Comparison of ENCODE assay signal across 8 mouse cellular contexts in genomic region chr8:53663946-53664345, GRCm38 (mm10). TPM values are rescaled to one million over a fixed set of nuclear protein-coding genes. Genes with fewer than 3 reads are reported as not detected.
DNase-seq lines count a peak whose midpoint lies in the region; ATAC-seq and TF ChIP-seq lines count a peak whose summit lies in the region.
"Had no signal": no experiment of that assay in that cellular context is flagged by ENCODE, and none has a peak within 500 bp of the region (broad histone marks: within the 10 kb centered on the region; RNA-seq: fewer than 3 reads in every experiment).

No protein-coding gene starts in this region.

- H3K9me3 ChIP-seq in lung, embryonic 14.5 days (ENCODE audit: low read depth, low read length) = no peaks in the 10 kb centered on the region
- H3K9me3 ChIP-seq: stomach, embryonic 15.5 days had no signal

- peak; percentile 64 for TF ChIP-seq CTCF in lung, embryonic 14.5 days (IDR thresholded peaks at IDR 0.05; ENCODE audit: low read depth)
- TF ChIP-seq CTCF in small intestine, adult 2 months (IDR thresholded peaks at IDR 0.05; ENCODE audit: extremely low read depth, insufficient read length, insufficient replicate concordance, low read depth, low read length) = peak; percentile 77; the same call in 1 of the 2 replicates

- H3K27me3 ChIP-seq in lung, embryonic 14.5 days (ENCODE audit: insufficient read depth, low read length) = no peaks in the 10 kb centered on the region
- H3K27me3 ChIP-seq in small intestine, adult 2 months (ENCODE audit: control insufficient read depth, insufficient read depth, low read length) = no peaks in the 10 kb centered on the region
- H3K27me3 ChIP-seq: stomach, embryonic 15.5 days had no signal

- no peaks in the 10 kb centered on the region for H3K4me1 ChIP-seq in lung, embryonic 14.5 days (ENCODE audit: insufficient read depth)
- no peaks in the 10 kb centered on the region for H3K4me1 ChIP-seq in small intestine, adult 2 months (ENCODE audit: control insufficient read depth, insufficient read depth, insufficient read length, low read length)
- H3K4me1 ChIP-seq: stomach, embryonic 15.5 days had no signal

- H3K36me3 ChIP-seq in lung, embryonic 14.5 days (ENCODE audit: insufficient read depth) = no peaks in the 10 kb centered on the region
- H3K36me3 ChIP-seq in small intestine, adult 2 months (ENCODE audit: control insufficient read depth, insufficient read depth, low read length) = no peaks in the 10 kb centered on the region
- H3K36me3 ChIP-seq: stomach, embryonic 15.5 days had no signal

- no peak overlapping the region for H3K4me2 ChIP-seq in lung, embryonic 14.5 days
- H3K4me2 ChIP-seq: stomach, embryonic 15.5 days had no signal

- TF ChIP-seq POLR2A in small intestine, adult 2 months (IDR thresholded peaks at IDR 0.05; ENCODE audit: low read depth, low read length) = no peak

- H3K9ac ChIP-seq in lung, embryonic 14.5 days = no peak overlapping the region
- H3K9ac ChIP-seq: stomach, embryonic 15.5 days had no signal

- H3K4me3 ChIP-seq in lung, embryonic 14.5 days (ENCODE audit: low read depth, low read length) = no peak overlapping the region
- H3K4me3 ChIP-seq in small intestine, adult 2 months (ENCODE audit: low read depth, low read length) = no peak overlapping the region
- H3K4me3 ChIP-seq: stomach, embryonic 15.5 days had no signal

- ATAC-seq in lung, embryonic 14.5 days (ENCODE audit: insufficient read depth) = no peak

- no peak overlapping the region for H3K27ac ChIP-seq in lung, embryonic 14.5 days (ENCODE audit: low read depth)
- no peak overlapping the region for H3K27ac ChIP-seq in small intestine, adult 2 months (ENCODE audit: insufficient read depth, low read depth, low read length)
- H3K27ac ChIP-seq: stomach, embryonic 15.5 days had no signal

- 32% methylated on average over 4 of the region's 4 CpGs for WGBS in lung, embryonic 14.5 days
- WGBS in small intestine, adult 2 months = 15% methylated on average over 4 of the region's 4 CpGs

- peak; percentile 9 for DNase-seq in ovary, postnatal 10 days (ENCODE audit: low spot score)
- DNase-seq in ovary, adult 18-20 months (ENCODE audit: low spot score) = no peak
- peak; percentile 40 to 58 for DNase-seq in adrenal gland, adult 18-20 months (ENCODE audit: low spot score in 2 of 2)
- peak; percentile 74 for DNase-seq in embryo, embryonic 11 days
- peak; percentile 85 for DNase-seq in kidney, postnatal 10 days
- peak; percentile 81 for DNase-seq in lung, embryonic 14.5 days

RNA-seq across cellular contexts. Expression of gene Neil3, which starts 25.1 kb away (rescaled TPM):
- under 1 TPM; 0.16 to 0.60 TPM for total RNA-seq in adrenal gland, adult 18-20 months (2021)
- polyA plus RNA-seq in lung, embryonic 14.5 days (2014; fragmentation: Nextera tagmentation; extraction: Ambion mirVana) = 34.7 and 37.0 TPM in 2 replicates
- polyA plus RNA-seq in small intestine, adult 2 months (2012; rRNA removed) = 0.42 and 0.44 TPM in 2 replicates

Comparison
In these comparisons a context has a peak if more than half of its experiments do, and no peak if none do; other contexts are left out.
1. RNA of gene Neil3, which starts 25.1 kb away (polyA plus RNA-seq): 34.7 to 37.0 TPM in lung, embryonic 14.5 days; 0.42 to 0.44 TPM in small intestine, adult 2 months; every median in the first group is over 10 times any median in the second.